Mouse (Mus musculus) right cerebral cortex, postnatal 14 days (tissue): ENCODE data around the gene Tab1.
A peak's percentile ranks its signal among the peaks of the same experiment; 100 is the strongest.

Experiments used
- DNase-seq: peaks from one replicate; pipeline ENCODE4 v3.0.0; 2022

Tab1 gene

GRCm38 (mm10) chr15:80140878-80141277, 8.0 kb downstream of the Tab1 start:
- no peak for DNase-seq

GRCm38 (mm10) chr15:80142130-80142529, 9.2 kb downstream of the Tab1 start:
- no peak for DNase-seq

- DNase-seq = no peak
Measured at GRCm38 (mm10) chr15:80143760-80144159, 10.8 kb downstream of the Tab1 start.

- DNase-seq = no peak
Measured at GRCm38 (mm10) chr15:80145397-80145796, 12.5 kb downstream of the Tab1 start.

- DNase-seq = no peak
Measured at GRCm38 (mm10) chr15:80146153-80146552, 13.2 kb downstream of the Tab1 start.

- no peak for DNase-seq
Measured at GRCm38 (mm10) chr15:80147090-80147489, 14.2 kb downstream of the Tab1 start.

- DNase-seq = no peak
Measured at GRCm38 (mm10) chr15:80147511-80147910, 14.6 kb downstream of the Tab1 start.

- no peak for DNase-seq
Measured at GRCm38 (mm10) chr15:80148565-80148964, 15.6 kb downstream of the Tab1 start.

GRCm38 (mm10) chr15:80149517-80149916, 16.6 kb downstream of the Tab1 start:
- DNase-seq = no peak

- DNase-seq = no peak
Measured at GRCm38 (mm10) chr15:80152663-80153062, 19.7 kb downstream of the Tab1 start.

- DNase-seq = no peak
Measured at GRCm38 (mm10) chr15:80153757-80154156, 20.8 kb downstream of the Tab1 start.

GRCm38 (mm10) chr15:80155707-80156106, 22.8 kb downstream of the Tab1 start:
- no peak for DNase-seq

- DNase-seq = no peak
Measured at GRCm38 (mm10) chr15:80157197-80157943, 24.4 kb downstream of the Tab1 start.

- DNase-seq = no peak
Measured at GRCm38 (mm10) chr15:80158001-80158706, 25.2 kb downstream of the Tab1 start.

- no peak for DNase-seq
Measured at GRCm38 (mm10) chr15:80158707-80159090, 25.8 kb downstream of the Tab1 start.

GRCm38 (mm10) chr15:80159286-80159901, 26.5 kb downstream of the Tab1 start:
- no peak for DNase-seq

GRCm38 (mm10) chr15:80160223-80160622, 27.3 kb downstream of the Tab1 start:
- no peak for DNase-seq

- no peak for DNase-seq
Measured at GRCm38 (mm10) chr15:80160726-80161125, 27.8 kb downstream of the Tab1 start.

- no peak for DNase-seq
Measured at GRCm38 (mm10) chr15:80161199-80161598, 28.3 kb downstream of the Tab1 start.

GRCm38 (mm10) chr15:80162401-80162964, 29.6 kb downstream of the Tab1 start:
- no peak for DNase-seq

- peak; percentile 72 for DNase-seq
Measured at GRCm38 (mm10) chr15:80163274-80163673, 30.3 kb downstream of the Tab1 start.

GRCm38 (mm10) chr15:80163716-80164115, 30.8 kb downstream of the Tab1 start:
- no peak for DNase-seq

GRCm38 (mm10) chr15:80165396-80165795, 32.5 kb downstream of the Tab1 start:
- no peak for DNase-seq

GRCm38 (mm10) chr15:80169484-80169883, 36.6 kb downstream of the Tab1 start:
- no peak for DNase-seq
